Mouse (Mus musculus): ENCODE data around the gene Ildr2. TPM values are rescaled to one million over a fixed set of nuclear protein-coding genes. Genes with fewer than 3 reads are reported as not detected.

The Ildr2 gene
- 1 to 10 TPM; 2.5 to 4.5 TPM for total RNA-seq (2021)

GRCm38 (mm10) chr1:166253898-166254894 is at the start of gene Ildr2:
TSS of gene Ildr2 (plus strand) at chr1:166254139.
- DNase-seq = peak; percentile 68 to 71
- intact Hi-C loops (cut with DNase I) = no loop called here

GRCm38 (mm10) chr1:166204171-166204570 is 49.8 kb upstream of the Ildr2 start:
- DNase-seq = no peak
- intact Hi-C loops (cut with DNase I) = no loop called here

- DNase-seq = no peak
- intact Hi-C loops (cut with DNase I) = no loop called here
These were observed 48.8 kb upstream of the Ildr2 start for GRCm38 (mm10) chr1:166205159-166205558.

- DNase-seq = no peak
- intact Hi-C loops (cut with DNase I) = no loop called here
These were observed 44.6 kb upstream of the Ildr2 start for GRCm38 (mm10) chr1:166209371-166209770.

GRCm38 (mm10) chr1:166214181-166214580 is 39.8 kb upstream of the Ildr2 start:
- intact Hi-C loops (cut with DNase I) = no loop called here
- DNase-seq = no peak

GRCm38 (mm10) chr1:166238315-166238969 is 15.5 kb upstream of the Ildr2 start, which contains the start of gene Mael:
TSS of gene Mael (minus strand) at chr1:166238747.
- DNase-seq = no peak
- intact Hi-C loops (cut with DNase I) = no loop called here

- intact Hi-C loops (cut with DNase I) = no loop called here
- DNase-seq = no peak
These were observed 9.7 kb upstream of the Ildr2 start for GRCm38 (mm10) chr1:166244285-166244684.

- DNase-seq = no peak
- intact Hi-C loops (cut with DNase I) = no loop called here
These were observed 1.2 kb downstream of the Ildr2 start for GRCm38 (mm10) chr1:166255091-166255490.

- no peak for DNase-seq
- intact Hi-C loops (cut with DNase I) = no loop called here
These were observed 1.7 kb downstream of the Ildr2 start for GRCm38 (mm10) chr1:166255651-166256050.

GRCm38 (mm10) chr1:166256302-166256701 is 2.4 kb downstream of the Ildr2 start:
- no peak for DNase-seq
- intact Hi-C loops (cut with DNase I) = no loop called here

GRCm38 (mm10) chr1:166256898-166257297 is 3.0 kb downstream of the Ildr2 start:
- no peak for DNase-seq
- intact Hi-C loops (cut with DNase I) = no loop called here

- DNase-seq = no peak
- intact Hi-C loops (cut with DNase I) = no loop called here
These were observed 5.6 kb downstream of the Ildr2 start for GRCm38 (mm10) chr1:166259526-166259925.

- intact Hi-C loops (cut with DNase I) = no loop called here
These were observed 12.2 kb downstream of the Ildr2 start for GRCm38 (mm10) chr1:166266001-166266705.

GRCm38 (mm10) chr1:166266918-166267317 is 13.0 kb downstream of the Ildr2 start:
- intact Hi-C loops (cut with DNase I) = no loop called here
- no peak for DNase-seq

More at GRCm38 (mm10) chr1:166266001-166266705, 12.2 kb downstream of the Ildr2 start:
- DNase-seq = no peak

GRCm38 (mm10) chr1:166268218-166268617 is 14.3 kb downstream of the Ildr2 start:
- intact Hi-C loops (cut with DNase I) = no loop called here
- DNase-seq = no peak

- peak in 1 of 2 experiments; percentile 45 for DNase-seq
- intact Hi-C loops (cut with DNase I) = no loop called here
These were observed 24.8 kb downstream of the Ildr2 start for GRCm38 (mm10) chr1:166278786-166279185.

GRCm38 (mm10) chr1:166279580-166280206 is 25.8 kb downstream of the Ildr2 start:
- DNase-seq = no peak
- intact Hi-C loops (cut with DNase I) = no loop called here

- DNase-seq = no peak
- intact Hi-C loops (cut with DNase I) = no loop called here
These were observed 26.6 kb downstream of the Ildr2 start for GRCm38 (mm10) chr1:166280566-166280965.

GRCm38 (mm10) chr1:166281287-166281686 is 27.3 kb downstream of the Ildr2 start:
- DNase-seq = no peak
- intact Hi-C loops (cut with DNase I) = no loop called here

GRCm38 (mm10) chr1:166281836-166282235 is 27.9 kb downstream of the Ildr2 start:
- intact Hi-C loops (cut with DNase I) = no loop called here

More at GRCm38 (mm10) chr1:166281836-166282235, 27.9 kb downstream of the Ildr2 start:
- no peak for DNase-seq

Data from heart, postnatal 36 days (tissue).